Mouse (Mus musculus) MEL (cell line): ENCODE data around the gene Hadhb.

Experiments used
- CHD2 ChIP-seq: IDR thresholded peaks from 2 replicates; pipeline ENCODE4 v1.6.1; 2011; ENCODE audit warnings: low read length, improper control_type of control experiment
- CTCF ChIP-seq, 3 experiments: IDR thresholded peaks in 2 of 3; conservative IDR thresholded peaks in 1 of 3; 2 replicates each; pipeline ENCODE4 v1.5.1; 2011 to 2012; ENCODE audit warnings: low read length in 3 of 3, low read depth in 2 of 3, mild to moderate bottlenecking in 2 of 3, improper control_type of control experiment in 1 of 3, inconsistent platforms in 1 of 3, mixed read lengths in 1 of 3, moderate library complexity in 1 of 3; ENCODE audit not compliant: control insufficient read depth in 1 of 3, insufficient read depth in 1 of 3, poor library complexity in 1 of 3, severe bottlenecking in 1 of 3
- GABPA ChIP-seq: IDR thresholded peaks from 2 replicates; pipeline ENCODE4 v1.6.1; 2012; ENCODE audit warnings: low read depth, mild to moderate bottlenecking, inconsistent platforms, low read length, improper control_type of control experiment, moderate library complexity
- NELFE ChIP-seq: IDR thresholded peaks from 2 replicates; pipeline ENCODE4 v1.6.1; 2011; ENCODE audit warnings: low read depth, low read length, improper control_type of control experiment
- POLR2A ChIP-seq, 2 experiments: IDR thresholded peaks; 2 replicates each; pipeline ENCODE4 v1.6.1; 2011 to 2012; ENCODE audit warnings: low read length in 2 of 2, mild to moderate bottlenecking in 2 of 2, control low read depth in 1 of 2, improper control_type of control experiment in 1 of 2, low read depth in 1 of 2, moderate library complexity in 1 of 2; ENCODE audit not compliant: control insufficient read depth in 1 of 2, insufficient read depth in 1 of 2, poor library complexity in 1 of 2
- TAL1 ChIP-seq: IDR thresholded peaks from 2 replicates; pipeline ENCODE4 v1.6.1; 2012; ENCODE audit warnings: mild to moderate bottlenecking, inconsistent platforms, low read length, moderate library complexity, mixed read lengths

DNA sequence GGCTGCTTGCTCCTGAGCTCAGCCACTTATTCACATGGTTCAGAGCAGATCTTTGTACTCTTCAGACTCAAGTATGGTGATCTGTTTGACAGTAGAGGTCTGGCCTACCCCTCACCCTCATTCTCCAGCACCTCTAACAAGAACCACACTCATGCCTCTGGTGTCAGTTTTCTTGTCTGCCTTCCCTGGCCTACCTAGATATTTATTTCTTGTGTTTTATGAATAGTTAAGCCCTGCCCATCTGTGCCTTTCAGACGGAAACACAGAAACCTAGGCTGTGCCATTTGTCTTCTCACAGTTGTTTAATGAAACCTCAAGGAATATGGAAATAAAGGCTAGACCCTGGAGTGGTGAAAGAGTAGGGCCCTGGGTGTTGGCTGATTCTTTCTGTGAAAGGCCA is 37.0 kb upstream of the Hadhb start:
- TF ChIP-seq CTCF (IDR thresholded peaks at IDR 0.05 in 2 of 3, conservative IDR thresholded peaks at IDR 0.05 in 1 of 3; ENCODE audit: control insufficient read depth in 1 of 3, insufficient read depth in 1 of 3, low read depth in 2 of 3, low read length in 3 of 3, poor library complexity in 1 of 3, severe bottlenecking in 1 of 3) (no peak), NELFE (no peak), POLR2A (IDR thresholded peaks at IDR 0.05; ENCODE audit: control insufficient read depth in 1 of 2, insufficient read depth in 1 of 2, low read depth in 1 of 2, low read length in 2 of 2, poor library complexity in 1 of 2) (no peak), GABPA (no peak), TAL1 (no peak), CHD2 (no peak)
